Mouse (Mus musculus) midbrain, embryonic 16.5 days (tissue): ENCODE measurements around the gene Vstm4. TPM values are rescaled to one million over a fixed set of nuclear protein-coding genes. Genes with fewer than 3 reads are reported as not detected.

Source experiments
- ATAC-seq: fragments of 200-750 bp; cut with Nextera tagmentation; 2 replicates; pipeline ENCODE4 v1.8.0; 2017; ENCODE audit warnings: moderate TSS enrichment
- H3K27ac ChIP-seq: fragments of 300-500 bp; sonication (generic); 2 replicates; pipeline ENCODE4 v1.5.1; 2014; ENCODE audit warnings: mild to moderate bottlenecking, low read length, mixed read lengths
- H3K27me3 ChIP-seq: fragments of 300-500 bp; sonication (generic); 2 replicates; pipeline ENCODE4 v1.6.1; 2014; ENCODE audit warnings: low read depth, low read length, mixed read lengths; ENCODE audit not compliant: control insufficient read depth, insufficient read depth
- H3K36me3 ChIP-seq: fragments of 300-500 bp; sonication (generic); 2 replicates; pipeline ENCODE4 v1.6.1; 2014; ENCODE audit warnings: mild to moderate bottlenecking, low read length, moderate library complexity, mixed read lengths; ENCODE audit not compliant: control insufficient read depth, insufficient read depth
- H3K4me1 ChIP-seq: fragments of 300-500 bp; sonication (generic); 2 replicates; pipeline ENCODE4 v1.6.1; 2014; ENCODE audit warnings: mild to moderate bottlenecking, low read length, mixed read lengths; ENCODE audit not compliant: control insufficient read depth, insufficient read depth
- H3K4me2 ChIP-seq: fragments of 300-500 bp; sonication (generic); 2 replicates; pipeline ENCODE4 v1.6.1; 2014; ENCODE audit warnings: mild to moderate bottlenecking, low read length, mixed read lengths
- H3K4me3 ChIP-seq: fragments of 300-500 bp; sonication (generic); 2 replicates; pipeline ENCODE4 v1.5.1; 2014; ENCODE audit warnings: low read depth, mild to moderate bottlenecking, low read length, moderate library complexity, mixed read lengths
- H3K9ac ChIP-seq: fragments of 300-500 bp; sonication (generic); 2 replicates; pipeline ENCODE4 v1.6.1; 2014; ENCODE audit warnings: low read depth, low read length, mixed read lengths
- H3K9me3 ChIP-seq: fragments of 300-500 bp; sonication (generic); replicated peaks from 2 replicates; pipeline ENCODE4 v1.6.1; 2014; ENCODE audit warnings: mild to moderate bottlenecking, low read length, mixed read lengths; ENCODE audit not compliant: control insufficient read depth, poor library complexity, severe bottlenecking
- WGBS: fragments of 180-500 bp; shearing (Covaris S2); extraction: QIAGEN DNeasy Blood & Tissue Kit; methylation state at CpG from one replicate; pipeline ENCODE4 v1.1.7; 2014; 5-methylcytosine and 5-hydroxymethylcytosine counted together
- polyA plus RNA-seq: library from polyadenylated mRNA; unstranded; fragments of >200 nt; fragmentation: Nextera tagmentation; extraction: Ambion mirVana; gene quantifications from 2 replicates; pipeline ENCODE4 v1.2.1, GENCODE M21; 2015

Gene Vstm4
- polyA plus RNA-seq, 1 experiment from 2014 or later, result 12.0 TPM

DNA sequence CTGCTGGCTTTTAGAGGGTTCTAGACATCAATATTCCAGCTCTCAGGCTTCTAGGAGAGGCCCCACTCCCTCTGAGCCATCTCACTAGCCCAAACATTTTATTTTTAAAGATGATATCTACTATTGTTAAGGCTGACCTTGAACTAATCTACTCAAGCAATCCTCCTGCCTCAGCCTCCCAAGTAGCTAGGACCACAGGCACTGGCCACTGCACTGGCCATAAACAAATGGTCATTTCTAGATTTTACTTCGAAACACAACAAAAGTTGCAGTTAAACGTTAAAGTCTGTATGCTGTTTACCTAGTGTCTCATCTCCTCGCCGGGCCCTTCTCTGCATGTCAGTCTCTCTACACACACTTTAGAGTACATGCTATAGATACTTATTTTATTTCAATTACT, 2.5 kb upstream of the Vstm4 start:
- Histone ChIP-seq H3K27ac (no peak overlapping the region), H3K9me3 (no peaks in the 10 kb centered on the region), H3K27me3 (peaks cover 5% of the 10 kb centered on the region; the same call in 1 of the 2 replicates), H3K36me3 (no peaks in the 10 kb centered on the region), H3K4me2 (no peak overlapping the region), H3K9ac (no peak overlapping the region), H3K4me3 (no peak overlapping the region), H3K4me1 (peaks cover 4% of the 10 kb centered on the region; the same call in 1 of the 2 replicates)
- no peak for ATAC-seq
- WGBS, result 95% methylated on average over 4 of the region's 4 CpGs

- H3K27me3 ChIP-seq, result peaks cover 5% of the 10 kb centered on the region; the same call in 1 of the 2 replicates
- peaks cover 4% of the 10 kb centered on the region; the same call in 1 of the 2 replicates for H3K4me1 ChIP-seq
- no peaks in the 10 kb centered on the region for H3K9me3 ChIP-seq
- H3K36me3 ChIP-seq, result no peaks in the 10 kb centered on the region
- H3K27ac ChIP-seq, result no peak overlapping the region
- peak overlapping the region; percentile 95 for H3K4me2 ChIP-seq
- peak overlapping the region; percentile 56 for H3K4me3 ChIP-seq
- no peak overlapping the region; the same call in 1 of the 2 replicates for H3K9ac ChIP-seq
- no peak for ATAC-seq
- WGBS, result 37% methylated on average over 5 of the region's 5 CpGs
Observed at GRCm38 (mm10) chr14:32856246-32856645, 310 bp upstream of the Vstm4 start.

DNA sequence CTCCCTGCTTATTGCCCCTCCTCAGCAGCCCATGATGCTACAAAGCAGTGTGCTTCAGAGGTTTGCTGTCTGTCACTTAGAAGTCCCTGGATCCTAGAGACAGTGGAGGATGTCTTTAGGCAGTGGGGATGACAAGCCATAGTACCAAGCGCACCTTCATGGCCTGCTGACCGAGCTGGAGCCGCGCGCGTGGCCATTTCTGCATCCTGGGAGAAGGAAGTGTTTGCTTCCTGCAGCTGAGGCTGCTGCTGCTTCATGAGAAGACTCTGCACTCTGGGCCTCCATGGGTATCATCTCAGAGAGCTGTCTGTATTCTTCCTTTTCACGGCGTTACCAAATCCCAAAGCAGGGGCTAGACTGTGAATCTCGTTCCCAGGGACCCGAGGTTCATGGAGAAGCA, 1.8 kb downstream of the Vstm4 start:
- ATAC-seq, result no peak
- 90% methylated on average over 10 of the region's 10 CpGs for WGBS
- Histone ChIP-seq H3K27me3 (peaks cover 5% of the 10 kb centered on the region; the same call in 1 of the 2 replicates), H3K4me2 (no peak overlapping the region), H3K36me3 (no peaks in the 10 kb centered on the region), H3K9me3 (no peaks in the 10 kb centered on the region), H3K4me3 (no peak overlapping the region), H3K4me1 (peaks cover 4% of the 10 kb centered on the region; the same call in 1 of the 2 replicates), H3K27ac (no peak overlapping the region), H3K9ac (no peak overlapping the region)

- peaks cover 5% of the 10 kb centered on the region; the same call in 1 of the 2 replicates for H3K27me3 ChIP-seq
- 74% methylated on average over 6 of the region's 6 CpGs for WGBS
- H3K4me3 ChIP-seq, result no peak overlapping the region
- H3K9me3 ChIP-seq, result no peaks in the 10 kb centered on the region
- no peak overlapping the region for H3K9ac ChIP-seq
- H3K4me1 ChIP-seq, result peaks cover 4% of the 10 kb centered on the region; the same call in 1 of the 2 replicates
- H3K27ac ChIP-seq, result no peak overlapping the region
- no peak overlapping the region for H3K4me2 ChIP-seq
- ATAC-seq, result no peak
- H3K36me3 ChIP-seq, result no peaks in the 10 kb centered on the region
Observed at GRCm38 (mm10) chr14:32858941-32859510, 2.5 kb downstream of the Vstm4 start.

DNA sequence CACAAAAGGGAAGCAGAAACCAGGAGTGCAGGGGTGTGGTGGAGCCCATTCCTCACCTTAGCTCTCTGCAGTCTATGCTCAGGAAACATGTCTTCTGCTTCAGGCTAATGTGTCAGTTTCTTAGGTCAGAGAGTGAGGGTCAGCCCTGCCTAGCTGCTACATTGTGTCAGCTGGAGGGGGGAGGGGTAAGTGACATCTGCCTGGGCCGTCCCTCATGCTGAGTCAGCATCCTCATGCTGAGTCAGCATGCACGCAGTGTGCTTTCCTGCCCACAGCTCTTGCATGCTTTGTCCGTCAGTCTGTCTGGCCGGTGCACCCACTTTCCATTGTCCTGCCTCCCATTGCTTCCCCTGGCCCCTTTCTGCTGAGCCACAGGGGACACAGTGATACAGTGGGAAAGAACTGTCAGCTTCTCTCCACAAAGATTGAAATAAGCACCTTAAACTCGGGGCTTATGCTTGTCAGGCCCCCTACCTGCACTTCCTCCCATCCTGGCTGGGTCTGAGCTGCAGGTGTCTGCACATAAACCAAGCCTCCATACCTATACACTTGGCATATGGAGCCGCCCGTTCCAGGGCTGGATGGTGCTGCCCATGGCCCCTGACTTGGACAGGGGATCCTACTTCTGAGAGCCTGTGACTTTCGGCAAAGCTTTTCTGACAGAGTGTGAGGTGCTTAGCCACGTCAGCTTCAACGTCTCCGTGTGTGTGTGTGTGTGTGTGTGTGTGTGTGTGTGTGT, 3.4 kb downstream of the Vstm4 start:
- ATAC-seq, result no peak
- no peak overlapping the region for H3K4me3 ChIP-seq
- WGBS, result 64% methylated on average over 11 of the region's 11 CpGs
- peaks cover 4% of the 10 kb centered on the region; the same call in 1 of the 2 replicates for H3K4me1 ChIP-seq
- no peak overlapping the region for H3K4me2 ChIP-seq
- no peaks in the 10 kb centered on the region for H3K9me3 ChIP-seq
- H3K27me3 ChIP-seq, result peaks cover 5% of the 10 kb centered on the region; the same call in 1 of the 2 replicates
- H3K27ac ChIP-seq, result no peak overlapping the region
- H3K9ac ChIP-seq, result no peak overlapping the region
- no peaks in the 10 kb centered on the region for H3K36me3 ChIP-seq

DNA sequence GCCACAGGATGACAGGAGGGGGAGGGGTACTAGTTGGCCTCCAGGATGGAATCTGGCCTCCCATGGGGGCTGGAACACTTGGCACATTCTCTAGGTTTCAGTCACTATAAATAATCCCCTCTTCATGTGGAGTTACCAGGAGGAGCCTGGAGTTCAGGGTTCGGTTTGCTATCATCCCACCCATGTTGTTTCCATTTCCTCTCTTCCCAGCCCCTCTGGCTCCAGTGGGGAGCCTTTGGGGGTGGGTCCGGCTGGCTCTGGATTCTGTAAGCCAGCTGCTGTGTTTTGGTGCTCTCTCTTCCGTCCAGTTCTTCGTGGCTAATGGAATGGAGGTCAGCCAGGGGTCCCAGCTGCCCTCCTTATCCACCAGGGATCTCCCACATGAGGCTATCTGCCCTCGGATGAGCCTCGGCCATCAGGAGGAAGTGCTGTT, 4.6 kb downstream of the Vstm4 start:
- Histone ChIP-seq H3K4me1 (peaks cover 4% of the 10 kb centered on the region; the same call in 1 of the 2 replicates), H3K27ac (no peak overlapping the region), H3K9me3 (no peaks in the 10 kb centered on the region), H3K36me3 (no peaks in the 10 kb centered on the region), H3K4me2 (no peak overlapping the region), H3K9ac (no peak overlapping the region), H3K27me3 (peaks cover 5% of the 10 kb centered on the region; the same call in 1 of the 2 replicates), H3K4me3 (no peak overlapping the region)
- 45% methylated on average over 6 of the region's 6 CpGs for WGBS
- ATAC-seq, result no peak

- Histone ChIP-seq H3K9ac (no peak overlapping the region), H3K27ac (no peak overlapping the region), H3K27me3 (peaks cover 5% of the 10 kb centered on the region; the same call in 1 of the 2 replicates), H3K36me3 (no peaks in the 10 kb centered on the region), H3K4me2 (no peak overlapping the region), H3K4me1 (peaks cover 2% of the 10 kb centered on the region; the same call in 1 of the 2 replicates), H3K4me3 (no peak overlapping the region), H3K9me3 (no peaks in the 10 kb centered on the region)
- ATAC-seq, result no peak
- 45% methylated on average over 2 of the region's 2 CpGs for whole genome bisulfite sequencing
Observed at GRCm38 (mm10) chr14:32861656-32862055, 5.1 kb downstream of the Vstm4 start.

- no peak overlapping the region for H3K9ac ChIP-seq
- H3K4me3 ChIP-seq, result no peak overlapping the region
- H3K4me2 ChIP-seq, result no peak overlapping the region
- H3K4me1 ChIP-seq, result no peaks in the 10 kb centered on the region
- no peaks in the 10 kb centered on the region for H3K9me3 ChIP-seq
- no peaks in the 10 kb centered on the region for H3K36me3 ChIP-seq
- ATAC-seq, result no peak
- no peaks in the 10 kb centered on the region for H3K27me3 ChIP-seq
- no peak overlapping the region for H3K27ac ChIP-seq
- WGBS, result 77% methylated on average over 3 of the region's 3 CpGs
Observed at GRCm38 (mm10) chr14:32865331-32865730, 8.8 kb downstream of the Vstm4 start.

DNA sequence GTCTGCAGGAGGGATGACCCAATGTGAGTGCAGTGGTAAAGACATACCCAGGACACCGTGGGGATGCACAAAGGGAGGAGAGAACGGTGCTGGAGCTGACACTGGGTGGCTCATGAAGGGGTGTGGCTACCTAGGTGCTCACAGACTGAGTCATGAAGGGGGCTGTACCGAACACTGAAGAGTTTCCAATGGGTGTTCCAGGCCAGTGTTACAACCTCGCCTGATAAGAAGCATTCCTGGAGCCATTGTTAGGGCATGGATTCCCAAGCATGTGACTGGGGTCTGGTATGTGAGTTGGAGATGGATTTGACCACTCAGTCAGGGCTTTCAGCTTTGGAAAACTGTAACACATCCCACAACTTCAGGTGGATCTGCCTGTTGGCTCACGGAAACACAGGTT, 15.4 kb downstream of the Vstm4 start:
- WGBS, result 84% methylated on average over 5 of the region's 5 CpGs
- no peak for ATAC-seq

More for the DNA sequence above, 15.4 kb downstream of the Vstm4 start:
- no peak overlapping the region for H3K4me3 ChIP-seq
- H3K9ac ChIP-seq, result no peak overlapping the region
- no peaks in the 10 kb centered on the region for H3K4me1 ChIP-seq
- H3K4me2 ChIP-seq, result no peak overlapping the region
- no peaks in the 10 kb centered on the region for H3K9me3 ChIP-seq
- no peak overlapping the region for H3K27ac ChIP-seq
- no peaks in the 10 kb centered on the region for H3K27me3 ChIP-seq
- H3K36me3 ChIP-seq, result no peaks in the 10 kb centered on the region
